Mouse (Mus musculus) liver, postnatal 0 days (tissue): ENCODE data around the gene Slc22a14.

Experiments used
- CTCF ChIP-seq: sonication (generic); IDR thresholded peaks from 2 replicates; pipeline ENCODE4 v1.5.1; 2016; ENCODE audit warnings: antibody characterized with exemption, low read depth
- EP300 ChIP-seq: IDR thresholded peaks from 2 replicates; pipeline ENCODE4 v1.6.1; 2016; ENCODE audit warnings: antibody characterized with exemption, low read depth, mild to moderate bottlenecking

DNA sequence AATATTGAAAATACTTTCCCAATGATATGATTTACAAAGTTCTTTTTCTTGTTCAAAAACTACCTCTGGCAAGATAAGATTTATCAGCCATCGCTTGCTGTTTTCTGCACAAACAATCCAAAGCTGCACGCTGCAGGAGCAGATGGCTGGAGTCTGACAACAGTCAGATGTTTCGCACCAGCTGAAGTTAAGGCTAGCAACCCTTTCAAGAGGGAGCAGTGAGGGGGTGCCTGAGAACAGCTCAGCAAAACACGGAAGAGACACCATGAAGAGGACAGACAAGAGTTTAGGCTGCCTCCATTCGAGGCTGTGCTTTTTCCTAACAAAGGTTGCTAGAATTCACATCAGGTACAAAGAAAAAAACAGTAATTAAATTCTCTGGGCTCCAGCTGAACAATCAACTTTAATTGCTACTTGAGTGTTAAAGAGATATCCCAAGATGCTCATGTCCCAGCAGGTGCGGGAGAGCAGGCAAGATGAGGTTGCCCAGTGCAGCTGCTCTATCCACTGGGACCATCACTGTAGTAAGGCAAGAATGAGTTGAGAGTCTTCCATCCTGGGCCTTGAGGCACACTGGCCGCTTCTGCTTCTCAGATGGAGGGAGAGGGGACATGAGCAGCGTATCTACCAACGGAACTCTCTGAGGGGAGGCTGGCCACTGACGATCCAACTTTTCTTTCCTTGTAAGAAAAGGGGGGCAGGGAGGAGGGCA lies 124.9 kb downstream of the Slc22a14 start:
- TF ChIP-seq EP300 (no peak), CTCF (no peak)
